Mouse (Mus musculus): ENCODE data around the gene Padi2. TPM values are rescaled to one million over a fixed set of nuclear protein-coding genes. Genes with fewer than 3 reads are reported as not detected.

The Padi2 gene
- polyA plus RNA-seq, 1 experiment from 2014 or later, result 0.45 TPM

GRCm38 (mm10) chr4:140911416-140911815 lies 5.3 kb downstream of the Padi2 start:
- Histone ChIP-seq H3K4me3 (replicated peaks) (no peak overlapping the region), H3K36me3 (replicated peaks) (no peaks in the 10 kb centered on the region), H3K9me3 (no peaks in the 10 kb centered on the region), H3K4me1 (peaks cover 19% of the 10 kb centered on the region), H3K27me3 (peaks cover 35% of the 10 kb centered on the region), H3K4me2 (no peak overlapping the region), H3K9ac (no peak overlapping the region), H3K27ac (no peak overlapping the region)
- WGBS, result 95% methylated on average over 9 of the region's 9 CpGs
- no peak for ATAC-seq (ENCODE audit: low FRiP score)

GRCm38 (mm10) chr4:140912271-140912833 lies 6.2 kb downstream of the Padi2 start:
- no peaks in the 10 kb centered on the region for H3K36me3 ChIP-seq (replicated peaks)
- WGBS, result 92% methylated on average over 10 of the region's 10 CpGs
- no peak overlapping the region for H3K4me3 ChIP-seq (replicated peaks)
- H3K27ac ChIP-seq, result no peak overlapping the region
- no peaks in the 10 kb centered on the region for H3K9me3 ChIP-seq
- H3K4me1 ChIP-seq, result peaks cover 15% of the 10 kb centered on the region
- H3K27me3 ChIP-seq, result peaks cover 25% of the 10 kb centered on the region
- no peak overlapping the region; the same call in 1 of the 2 replicates for H3K9ac ChIP-seq
- H3K4me2 ChIP-seq, result no peak overlapping the region
- no peak for ATAC-seq (ENCODE audit: low FRiP score)

GRCm38 (mm10) chr4:140913565-140913964 lies 7.4 kb downstream of the Padi2 start:
- Histone ChIP-seq H3K9ac (no peak overlapping the region), H3K9me3 (no peaks in the 10 kb centered on the region), H3K27ac (no peak overlapping the region), H3K4me2 (no peak overlapping the region), H3K27me3 (0 out of 2 replicates have a peak, but pooled peaks cover 14% of the 10 kb centered on the region), H3K4me3 (replicated peaks) (no peak overlapping the region), H3K4me1 (peaks cover 15% of the 10 kb centered on the region), H3K36me3 (replicated peaks) (no peaks in the 10 kb centered on the region)
- ATAC-seq (ENCODE audit: low FRiP score), result no peak
- 90% methylated on average over 9 of the region's 9 CpGs for WGBS

- 54% methylated on average over 6 of the region's 6 CpGs for WGBS
- no peak for ATAC-seq (ENCODE audit: low FRiP score)
- no peak overlapping the region for H3K4me2 ChIP-seq
These were observed 8.6 kb downstream of the Padi2 start for GRCm38 (mm10) chr4:140914731-140915131.

GRCm38 (mm10) chr4:140915235-140915634 lies 9.1 kb downstream of the Padi2 start:
- no peak overlapping the region for H3K27ac ChIP-seq
- no peaks in the 10 kb centered on the region for H3K36me3 ChIP-seq (replicated peaks)
- H3K9ac ChIP-seq, result no peak overlapping the region
- 0 out of 2 replicates have a peak, but pooled peaks cover 5% of the 10 kb centered on the region for H3K27me3 ChIP-seq
- no peak overlapping the region for H3K4me3 ChIP-seq (replicated peaks)
- peaks cover 15% of the 10 kb centered on the region for H3K4me1 ChIP-seq
- no peak overlapping the region for H3K4me2 ChIP-seq
- no peak for ATAC-seq (ENCODE audit: low FRiP score)
- H3K9me3 ChIP-seq, result no peaks in the 10 kb centered on the region
- WGBS, result 85% methylated on average over 3 of the region's 3 CpGs

More at GRCm38 (mm10) chr4:140914731-140915131, 8.6 kb downstream of the Padi2 start:
- Histone ChIP-seq H3K9ac (no peak overlapping the region), H3K4me1 (peaks cover 15% of the 10 kb centered on the region), H3K4me3 (replicated peaks) (no peak overlapping the region), H3K27me3 (0 out of 2 replicates have a peak, but pooled peaks cover 8% of the 10 kb centered on the region), H3K27ac (no peak overlapping the region), H3K36me3 (replicated peaks) (no peaks in the 10 kb centered on the region), H3K9me3 (no peaks in the 10 kb centered on the region)

GRCm38 (mm10) chr4:140916296-140916695 lies 10.2 kb downstream of the Padi2 start:
- Histone ChIP-seq H3K9ac (no peak overlapping the region), H3K4me3 (replicated peaks) (no peak overlapping the region), H3K27ac (no peak overlapping the region), H3K36me3 (replicated peaks) (no peaks in the 10 kb centered on the region), H3K4me2 (no peak overlapping the region), H3K9me3 (no peaks in the 10 kb centered on the region), H3K27me3 (0 out of 2 replicates have a peak, but pooled peaks cover 2% of the 10 kb centered on the region), H3K4me1 (peaks cover 9% of the 10 kb centered on the region)
- WGBS, result 90% methylated on average over 5 of the region's 5 CpGs
- no peak for ATAC-seq (ENCODE audit: low FRiP score)

- WGBS, result 91% methylated on average over 9 of the region's 9 CpGs
- ATAC-seq (ENCODE audit: low FRiP score), result no peak
- H3K4me1 ChIP-seq, result peaks cover 9% of the 10 kb centered on the region
- H3K9ac ChIP-seq, result no peak overlapping the region
- H3K9me3 ChIP-seq, result no peaks in the 10 kb centered on the region
- no peak overlapping the region for H3K4me3 ChIP-seq (replicated peaks)
- H3K36me3 ChIP-seq (replicated peaks), result no peaks in the 10 kb centered on the region
- H3K4me2 ChIP-seq, result no peak overlapping the region
- no peak overlapping the region for H3K27ac ChIP-seq
- H3K27me3 ChIP-seq, result no peaks in the 10 kb centered on the region
These were observed 11.3 kb downstream of the Padi2 start for GRCm38 (mm10) chr4:140917451-140917850.

- no peaks in the 10 kb centered on the region for H3K36me3 ChIP-seq (replicated peaks)
- no peaks in the 10 kb centered on the region for H3K9me3 ChIP-seq
- H3K4me3 ChIP-seq (replicated peaks), result no peak overlapping the region
- H3K9ac ChIP-seq, result no peak overlapping the region
- H3K27ac ChIP-seq, result no peak overlapping the region
- ATAC-seq (ENCODE audit: low FRiP score), result no peak
- H3K4me2 ChIP-seq, result no peak overlapping the region
- 83% methylated on average over 11 of the region's 11 CpGs for WGBS
- H3K4me1 ChIP-seq, result peaks cover 1% of the 10 kb centered on the region
- no peaks in the 10 kb centered on the region; the same call in 1 of the 2 replicates for H3K27me3 ChIP-seq
These were observed 14.1 kb downstream of the Padi2 start for GRCm38 (mm10) chr4:140919974-140920836.

- ATAC-seq (ENCODE audit: low FRiP score), result no peak
- H3K27ac ChIP-seq, result no peak overlapping the region
- H3K27me3 ChIP-seq, result no peaks in the 10 kb centered on the region; the same call in 1 of the 2 replicates
- 85% methylated on average over 5 of the region's 5 CpGs for WGBS
- H3K4me2 ChIP-seq, result no peak overlapping the region
- no peaks in the 10 kb centered on the region for H3K36me3 ChIP-seq (replicated peaks)
- H3K4me3 ChIP-seq (replicated peaks), result no peak overlapping the region
- no peak overlapping the region for H3K9ac ChIP-seq
- no peaks in the 10 kb centered on the region for H3K9me3 ChIP-seq
- H3K4me1 ChIP-seq, result no peaks in the 10 kb centered on the region; the same call in 1 of the 2 replicates
These were observed 16.4 kb downstream of the Padi2 start for GRCm38 (mm10) chr4:140922508-140922907.

GRCm38 (mm10) chr4:140925648-140926047 lies 19.5 kb downstream of the Padi2 start:
- ATAC-seq (ENCODE audit: low FRiP score), result no peak
- H3K4me3 ChIP-seq (replicated peaks), result no peak overlapping the region
- H3K27ac ChIP-seq, result no peak overlapping the region
- H3K4me1 ChIP-seq, result peaks cover 9% of the 10 kb centered on the region; the same call in 1 of the 2 replicates
- WGBS, result 85% methylated on average over 8 of the region's 8 CpGs
- no peaks in the 10 kb centered on the region for H3K36me3 ChIP-seq (replicated peaks)
- H3K27me3 ChIP-seq, result peaks cover under 1% of the 10 kb centered on the region; the same call in 1 of the 2 replicates
- H3K9ac ChIP-seq, result no peak overlapping the region
- H3K4me2 ChIP-seq, result no peak overlapping the region
- H3K9me3 ChIP-seq, result no peaks in the 10 kb centered on the region

GRCm38 (mm10) chr4:140928349-140928748 lies 22.2 kb downstream of the Padi2 start:
- H3K4me3 ChIP-seq (replicated peaks), result no peak overlapping the region
- 84% methylated on average over 9 of the region's 9 CpGs for WGBS
- no peaks in the 10 kb centered on the region for H3K9me3 ChIP-seq
- peaks cover 6% of the 10 kb centered on the region; the same call in 1 of the 2 replicates for H3K27me3 ChIP-seq
- no peaks in the 10 kb centered on the region for H3K36me3 ChIP-seq (replicated peaks)
- no peak overlapping the region for H3K9ac ChIP-seq
- peaks cover 16% of the 10 kb centered on the region for H3K4me1 ChIP-seq
- H3K27ac ChIP-seq, result no peak overlapping the region
- no peak overlapping the region for H3K4me2 ChIP-seq
- ATAC-seq (ENCODE audit: low FRiP score), result no peak

GRCm38 (mm10) chr4:140929745-140930144 lies 23.6 kb downstream of the Padi2 start:
- 0 out of 2 replicates have a peak, but pooled peaks cover 6% of the 10 kb centered on the region for H3K27me3 ChIP-seq
- H3K9ac ChIP-seq, result no peak overlapping the region
- no peak overlapping the region for H3K4me3 ChIP-seq (replicated peaks)
- no peak overlapping the region for H3K4me2 ChIP-seq
- peaks cover 16% of the 10 kb centered on the region for H3K4me1 ChIP-seq
- 62% methylated on average over 8 of the region's 8 CpGs for WGBS
- ATAC-seq (ENCODE audit: low FRiP score), result no peak
- no peak overlapping the region for H3K27ac ChIP-seq
- H3K9me3 ChIP-seq, result no peaks in the 10 kb centered on the region
- no peaks in the 10 kb centered on the region for H3K36me3 ChIP-seq (replicated peaks)

Measured in forebrain, embryonic 12.5 days (tissue).